Mouse (Mus musculus): Measurements from ENCODE around the gene Dock4.

Dock4 gene

DNA sequence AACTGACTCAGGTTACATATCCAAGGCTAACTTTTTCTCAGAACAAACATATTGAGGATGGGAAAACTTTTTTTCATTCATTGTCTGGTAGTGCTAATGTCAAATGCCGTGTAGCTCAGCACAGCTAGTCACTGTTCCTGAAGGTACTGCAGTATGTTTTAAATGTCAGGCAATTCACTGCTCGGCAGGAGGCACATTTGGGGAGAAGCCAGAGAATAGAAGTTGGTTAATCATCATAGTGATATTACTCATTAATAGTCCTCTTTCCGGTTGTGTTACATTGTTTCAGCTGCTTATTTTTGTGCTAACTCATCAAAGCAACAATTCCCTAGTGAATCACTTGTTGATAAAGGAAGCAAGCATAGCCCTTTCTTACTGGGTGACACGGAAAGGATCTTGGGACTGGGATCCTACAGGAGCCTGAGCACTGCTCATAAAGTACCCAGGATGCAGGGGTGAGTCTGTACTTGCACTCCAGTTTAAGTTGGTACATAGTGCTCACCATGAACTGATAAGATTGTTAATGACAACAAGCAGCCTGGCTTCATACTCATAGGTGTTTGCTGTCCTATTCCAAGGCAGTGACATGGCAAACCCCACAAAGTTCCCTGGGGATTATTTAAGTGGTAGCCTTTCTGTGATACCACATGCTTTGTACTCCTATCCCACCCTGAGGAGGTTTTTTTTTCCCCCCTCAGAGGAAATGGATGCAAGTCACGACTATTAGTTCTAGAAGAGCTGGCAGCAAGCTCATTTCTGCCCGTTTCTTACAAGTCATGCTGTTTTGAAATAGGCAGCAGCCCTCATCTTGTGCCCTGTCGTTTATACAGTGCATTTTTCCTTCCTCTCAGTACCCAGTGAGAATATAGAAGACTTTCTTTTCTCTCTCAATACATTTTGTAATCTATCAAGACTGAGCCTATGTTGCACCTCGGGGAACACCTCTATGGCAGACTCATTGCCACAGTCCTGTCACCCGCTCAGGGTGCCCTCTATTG lies 123.5 kb downstream of the Dock4 start:
- DNase-seq (ENCODE audit: low spot score) = no peak

DNA sequence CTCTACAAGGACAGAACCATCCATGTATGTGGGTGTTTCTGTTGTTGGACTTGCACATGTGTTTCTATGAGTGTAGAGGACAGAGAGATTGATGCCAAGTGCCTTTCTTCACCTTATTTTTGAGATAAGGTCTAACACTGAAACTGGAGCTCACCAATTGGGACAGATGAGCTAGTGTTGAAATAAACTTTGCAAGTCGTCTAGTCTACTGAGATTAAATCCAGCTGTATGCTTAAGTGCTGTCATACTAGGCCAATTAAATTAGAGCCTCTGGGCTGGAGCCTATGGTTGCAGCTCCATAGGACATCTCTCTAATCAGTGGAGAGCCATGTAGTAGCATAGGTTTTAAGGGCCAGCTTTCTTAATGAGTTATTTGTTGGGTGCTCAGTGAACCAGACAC lies 124.5 kb downstream of the Dock4 start:
- no peak for DNase-seq (ENCODE audit: low spot score)

DNA sequence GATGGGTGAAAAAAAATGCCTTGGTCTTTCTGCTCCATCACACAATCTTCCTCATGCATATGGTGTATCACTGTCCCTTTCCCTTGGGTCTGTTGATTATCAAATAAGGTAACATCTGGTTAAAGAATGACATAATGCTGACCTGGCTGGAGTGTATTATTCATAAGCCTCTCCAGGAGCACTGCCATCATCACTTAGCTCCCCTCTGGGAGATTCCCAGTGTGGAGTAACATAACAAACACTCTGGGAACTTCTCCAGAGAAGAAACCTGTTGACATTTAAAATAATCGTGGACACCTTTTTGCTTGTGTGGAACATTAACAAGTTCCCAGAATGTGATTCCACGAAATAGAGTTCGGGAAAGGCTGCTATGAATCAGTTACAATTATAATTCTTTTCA lies 128.3 kb downstream of the Dock4 start:
- no peak for DNase-seq (ENCODE audit: low spot score)

DNA sequence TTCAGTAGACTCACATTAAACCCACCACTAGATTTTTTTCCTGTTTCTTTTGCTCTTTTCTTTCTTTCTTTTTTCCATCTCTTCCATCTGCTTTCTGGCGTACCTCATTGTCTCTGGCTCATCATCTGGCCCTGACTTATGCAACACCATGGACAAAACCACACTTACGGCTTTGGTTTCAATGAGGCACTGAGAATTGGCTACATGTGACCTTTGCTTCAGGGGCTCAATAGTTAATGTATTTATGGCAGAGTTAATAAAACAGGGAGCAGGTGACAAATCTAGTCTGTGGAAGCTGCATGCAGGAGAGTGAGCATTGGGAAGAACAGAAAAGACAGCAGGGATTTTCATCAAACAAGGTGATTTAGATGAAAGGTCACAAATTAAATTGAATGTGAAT lies 131.0 kb downstream of the Dock4 start:
- DNase-seq (ENCODE audit: low spot score) = no peak

DNA sequence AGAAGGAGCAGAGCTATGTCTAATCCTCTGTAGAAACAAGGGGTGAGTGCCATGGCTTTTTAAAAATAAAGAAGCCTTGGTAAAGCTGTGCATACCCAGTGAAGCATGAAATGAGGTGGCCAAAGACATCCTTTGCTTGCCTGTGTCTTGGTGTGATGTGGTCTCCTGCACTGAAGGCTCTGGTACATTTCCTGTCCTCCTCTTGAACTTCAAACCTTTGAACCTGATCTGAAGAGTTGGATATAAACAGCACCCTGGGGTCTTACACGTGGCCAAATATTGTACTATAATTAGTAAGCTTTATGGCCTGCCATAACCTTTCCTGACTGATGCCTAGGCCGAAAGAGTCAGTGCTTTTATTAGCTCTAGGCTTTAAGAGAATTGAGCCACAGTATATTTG lies 134.6 kb downstream of the Dock4 start:
- peak; percentile 11 for DNase-seq (ENCODE audit: low spot score)

DNA sequence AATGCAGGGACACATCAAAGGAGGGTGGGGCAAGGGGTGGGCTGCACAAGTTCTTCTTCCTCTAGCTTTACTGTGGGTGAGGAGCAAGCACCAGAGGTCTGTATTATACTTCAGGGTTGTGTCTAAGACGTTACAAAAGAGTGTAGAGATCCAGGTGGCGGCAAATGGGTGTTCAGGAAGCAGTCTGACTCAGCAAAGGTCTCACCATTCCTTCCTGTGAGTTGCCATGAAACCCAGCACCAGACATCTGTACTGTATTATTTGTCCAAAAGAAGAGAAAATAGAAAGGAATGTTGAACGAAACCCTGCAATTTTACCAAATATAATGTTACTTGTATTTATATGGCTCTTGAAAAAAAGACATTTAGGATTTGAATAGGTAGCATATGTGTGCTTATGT lies 135.3 kb downstream of the Dock4 start:
- no peak for DNase-seq (ENCODE audit: low spot score)

DNA sequence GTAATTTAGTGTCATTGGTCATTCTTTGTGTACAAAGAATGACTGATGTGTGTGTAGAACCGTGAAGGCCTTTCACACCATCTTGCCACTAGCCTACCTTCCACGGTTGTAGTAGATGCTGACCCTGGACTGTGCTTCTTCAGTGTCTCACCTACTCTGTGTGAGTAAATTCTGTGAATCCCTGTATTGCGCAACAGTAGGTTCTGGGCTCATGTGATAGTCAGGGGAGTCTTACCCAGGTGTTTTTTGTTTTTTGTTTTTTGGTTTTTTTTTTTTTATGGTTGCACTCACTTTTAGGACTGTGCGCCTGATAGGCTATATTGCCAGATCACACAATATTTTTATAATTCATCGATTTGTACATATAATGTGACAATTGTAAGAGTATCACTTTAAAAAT lies 136.3 kb downstream of the Dock4 start:
- DNase-seq (ENCODE audit: low spot score) = no peak

DNA sequence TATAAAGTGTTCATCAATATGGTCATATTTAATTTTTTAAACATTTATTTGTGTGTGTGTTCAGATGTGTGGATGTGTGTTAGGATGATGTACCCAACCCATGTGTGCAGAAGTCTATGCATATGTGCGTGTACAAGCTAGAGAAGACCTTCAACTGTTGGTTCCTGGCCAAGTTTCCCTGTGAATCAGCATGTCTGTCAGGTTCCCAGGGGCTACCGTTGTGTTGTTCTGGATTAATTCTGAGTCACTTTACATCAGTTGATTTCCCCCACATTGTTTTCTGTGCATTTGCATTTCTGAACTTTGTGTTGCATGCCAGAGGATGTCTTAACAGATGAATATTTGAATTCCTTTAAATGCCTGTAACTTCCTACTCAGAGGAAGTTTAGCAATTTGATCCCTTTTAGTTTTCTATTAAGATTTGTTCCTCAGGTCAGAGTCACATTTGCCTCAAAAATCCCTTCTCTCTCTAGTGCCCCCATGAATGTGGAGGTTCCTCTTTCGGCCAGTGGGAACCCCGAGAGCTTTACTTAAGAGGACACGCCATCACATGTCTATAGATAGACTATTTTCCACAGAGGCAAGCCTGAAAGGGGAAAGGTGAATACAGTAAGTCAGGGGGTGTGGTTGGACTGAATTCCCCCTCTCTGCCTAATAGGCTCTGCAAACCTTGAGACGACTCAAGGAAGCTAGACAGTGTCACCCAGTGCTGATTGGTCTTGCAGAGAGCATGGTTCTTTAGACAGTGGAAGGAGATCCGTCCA lies 139.0 kb downstream of the Dock4 start:
- no peak for DNase-seq (ENCODE audit: low spot score)

DNA sequence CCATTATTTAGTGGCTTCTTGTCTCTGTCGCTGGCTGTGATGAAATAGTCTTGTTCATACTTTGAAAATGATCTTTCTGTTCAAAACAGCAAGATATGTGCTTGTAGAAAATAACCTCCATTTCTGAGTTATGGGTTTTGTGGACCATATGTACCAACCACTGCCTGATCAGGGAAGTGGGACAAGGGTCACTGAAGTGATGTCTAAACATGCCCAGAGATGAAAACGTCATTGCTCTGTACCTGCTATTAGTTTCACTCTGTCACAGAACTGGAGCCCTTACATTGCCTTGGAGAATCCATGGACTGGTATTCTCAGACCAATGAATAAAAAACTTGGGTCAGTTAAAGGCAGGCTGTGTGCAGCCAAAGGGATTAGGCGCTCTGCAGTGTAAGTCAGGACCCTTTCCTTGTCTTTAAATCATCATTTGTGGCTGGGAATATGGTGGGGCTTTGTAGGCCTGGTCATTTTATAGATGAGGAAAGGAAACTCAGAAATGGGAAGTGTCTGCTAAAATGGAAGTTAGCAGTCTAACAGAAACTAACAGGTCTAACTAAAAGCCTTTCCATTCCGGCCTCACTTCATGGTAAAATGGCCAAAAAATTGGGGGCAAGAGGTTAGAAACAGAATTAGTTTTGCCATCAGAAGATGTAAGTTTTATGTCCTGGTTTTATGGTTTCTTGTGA lies 139.8 kb downstream of the Dock4 start:
- no peak for DNase-seq (ENCODE audit: low spot score)

DNA sequence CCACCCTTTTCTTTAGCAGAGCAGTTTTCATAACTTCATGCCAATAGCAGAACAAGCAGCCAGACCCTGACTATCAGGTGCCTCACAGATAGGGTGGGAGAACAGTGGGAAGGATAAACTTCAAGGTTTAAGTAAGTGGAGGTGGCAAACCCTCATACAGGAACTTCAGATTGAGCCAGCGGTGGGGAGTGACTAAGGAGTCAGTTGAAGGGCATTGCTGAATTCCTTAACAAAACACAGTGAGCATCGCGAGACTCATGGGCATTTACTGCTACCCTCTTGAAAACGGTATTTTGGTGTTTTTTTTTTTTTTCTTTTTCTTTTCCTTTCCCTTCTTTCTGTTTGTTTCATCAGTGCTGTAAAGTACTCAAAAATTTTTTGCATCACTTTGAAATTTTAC lies 148.4 kb downstream of the Dock4 start:
- no peak for DNase-seq (ENCODE audit: low spot score)

DNA sequence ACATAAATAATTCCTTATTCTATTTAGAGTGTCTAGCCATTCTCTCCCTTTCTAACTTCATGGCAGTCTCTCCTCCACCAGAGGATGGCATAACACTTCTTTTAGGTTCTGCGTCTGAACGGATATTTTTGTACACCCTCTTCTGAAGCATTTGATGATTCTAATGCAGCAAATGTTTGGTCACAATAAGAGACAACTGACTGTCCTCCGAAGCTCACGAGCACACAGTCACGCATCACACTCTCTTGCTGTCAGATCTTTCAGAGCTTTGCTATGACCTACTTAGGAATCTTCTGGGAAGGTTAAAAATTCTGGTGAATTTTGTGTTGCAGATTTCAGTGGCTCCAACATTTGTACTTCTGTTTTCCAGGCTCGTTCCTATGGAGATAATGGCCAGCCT lies 149.7 kb downstream of the Dock4 start:
- DNase-seq (ENCODE audit: low spot score) = no peak

DNA sequence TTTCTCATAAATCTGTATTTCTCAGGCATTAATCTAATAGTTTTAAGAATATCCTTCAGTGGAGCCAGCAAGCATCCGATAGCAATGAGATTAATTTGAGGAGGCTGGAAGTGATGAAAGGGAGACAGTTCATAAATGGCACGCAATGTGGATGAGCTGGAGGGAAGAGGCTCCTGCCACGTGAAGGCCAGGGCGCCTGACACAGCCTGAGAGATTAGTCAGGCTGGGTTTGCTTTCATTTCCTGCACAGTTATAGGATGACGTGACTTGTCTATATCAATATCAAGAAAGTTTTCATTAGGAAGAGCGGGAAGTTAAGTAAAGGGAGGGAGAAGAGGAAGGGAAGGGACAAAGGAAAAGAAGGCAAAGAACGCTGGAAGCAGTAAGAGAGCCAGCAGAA lies 150.3 kb downstream of the Dock4 start:
- DNase-seq (ENCODE audit: low spot score) = no peak

DNA sequence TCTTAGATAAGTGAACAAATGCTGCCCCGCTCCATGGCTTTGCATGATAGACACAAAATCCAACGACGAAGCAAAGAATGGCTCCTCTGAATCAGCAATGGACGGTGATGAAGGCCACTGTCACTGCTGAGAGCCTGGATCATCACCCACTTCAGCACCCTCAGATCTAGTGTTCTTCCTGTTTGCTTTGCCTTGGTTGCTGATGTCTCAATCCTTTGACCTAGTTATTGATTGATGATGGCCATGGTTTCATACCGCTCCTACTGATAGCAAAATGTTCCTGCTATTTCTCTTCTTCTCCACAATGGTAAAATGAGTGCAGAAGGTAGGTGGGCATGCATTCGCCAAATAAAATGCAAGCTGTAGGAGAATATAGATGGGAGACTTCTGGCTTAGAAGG lies 150.7 kb downstream of the Dock4 start:
- DNase-seq (ENCODE audit: low spot score) = no peak

DNA sequence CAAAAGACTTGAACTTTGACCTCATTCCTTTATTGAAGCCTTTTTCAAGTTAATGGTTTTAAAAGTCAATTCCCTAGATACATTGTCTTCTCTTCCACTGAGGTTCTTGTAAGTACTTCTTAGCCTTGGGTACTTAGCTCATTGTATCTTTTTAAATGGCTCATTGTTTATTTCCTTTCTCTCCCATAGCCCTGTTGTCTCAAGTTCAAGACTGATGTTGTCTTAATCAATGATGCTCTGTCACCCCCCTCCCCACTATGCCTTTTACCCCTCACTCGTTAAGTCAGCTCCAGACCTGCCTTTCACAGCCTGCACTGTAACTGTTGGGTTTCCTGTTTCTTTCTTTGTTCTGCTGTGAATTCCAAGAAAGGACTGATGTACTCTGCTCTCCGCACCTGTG lies 154.2 kb downstream of the Dock4 start:
- no peak for DNase-seq (ENCODE audit: low spot score)

DNA sequence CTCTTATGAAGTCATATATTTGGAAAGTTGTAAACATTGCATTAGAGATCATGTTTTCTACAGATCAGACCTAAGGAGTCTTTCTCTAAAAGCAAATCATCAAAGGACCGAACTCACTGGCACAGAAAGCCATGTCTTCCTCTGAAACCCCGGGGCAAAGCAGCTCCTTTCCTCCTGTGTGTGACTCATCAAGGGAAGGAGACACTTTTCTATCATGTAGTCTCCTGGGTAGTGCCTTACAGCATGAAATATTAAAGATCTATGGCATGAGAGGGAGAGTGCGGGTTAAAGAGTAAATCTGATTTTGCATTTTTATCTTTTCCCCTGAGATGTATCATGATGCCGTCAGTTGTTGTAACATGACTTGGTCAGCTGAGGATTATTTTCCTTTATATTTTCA lies 159.8 kb downstream of the Dock4 start:
- DNase-seq (ENCODE audit: low spot score) = no peak

DNA sequence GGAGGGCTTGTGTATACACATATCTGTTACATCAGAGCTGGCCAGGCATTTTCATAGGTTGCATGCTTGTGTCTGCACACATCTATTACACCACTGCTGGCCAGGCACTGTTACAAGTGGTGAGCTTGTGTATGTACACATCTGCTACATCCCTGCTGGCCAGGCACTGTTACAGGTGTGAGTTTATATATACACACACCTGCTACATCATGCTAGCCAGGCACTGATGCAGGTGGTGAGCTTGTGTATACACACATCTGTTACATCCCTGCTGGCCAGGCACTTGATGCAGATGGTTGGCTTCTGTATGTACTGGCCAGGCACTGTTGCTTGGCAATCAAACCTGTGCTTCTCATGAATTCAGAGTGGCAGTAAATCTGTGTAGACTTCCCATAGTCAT lies 177.2 kb downstream of the Dock4 start:
- DNase-seq (ENCODE audit: low spot score) = no peak

DNA sequence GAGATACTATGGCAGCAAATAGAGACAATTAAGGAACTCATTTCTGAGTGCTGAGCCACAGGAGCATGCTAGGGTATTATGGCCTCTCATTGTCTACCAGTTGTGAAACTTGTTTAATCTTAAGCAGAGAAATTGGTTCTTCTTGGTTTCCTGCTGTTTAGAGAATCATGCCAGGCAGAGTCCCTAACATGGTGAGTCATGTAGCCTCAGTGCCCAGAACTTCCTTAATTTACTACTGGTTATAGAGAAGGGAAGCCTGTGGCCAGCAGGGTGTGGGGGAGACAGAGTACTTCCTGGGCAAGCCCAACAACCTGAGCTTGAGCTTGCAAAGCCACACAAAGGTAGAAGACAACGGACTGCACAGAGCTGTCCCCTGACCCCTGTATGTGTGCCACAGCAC lies 180.8 kb downstream of the Dock4 start:
- no peak for DNase-seq (ENCODE audit: low spot score)

DNA sequence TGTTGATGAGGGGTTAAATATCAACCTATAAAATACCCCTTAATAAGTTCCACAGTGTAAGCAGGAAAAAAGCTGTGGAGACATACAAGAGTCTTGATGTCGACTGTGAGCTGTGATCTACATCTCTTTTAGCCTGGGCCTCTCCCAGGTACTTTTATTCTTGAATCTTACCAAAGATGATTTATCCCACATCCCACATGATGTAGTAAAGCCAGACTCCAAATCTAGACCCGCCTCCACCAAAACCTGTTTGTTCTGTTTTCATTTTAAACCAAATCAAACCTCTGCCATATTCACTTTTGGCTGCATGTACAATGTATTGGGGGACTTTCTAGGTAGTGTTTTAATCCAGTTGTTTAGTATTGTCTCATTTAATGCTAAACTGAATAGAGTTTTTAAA lies 187.5 kb downstream of the Dock4 start:
- DNase-seq (ENCODE audit: low spot score) = no peak

DNA sequence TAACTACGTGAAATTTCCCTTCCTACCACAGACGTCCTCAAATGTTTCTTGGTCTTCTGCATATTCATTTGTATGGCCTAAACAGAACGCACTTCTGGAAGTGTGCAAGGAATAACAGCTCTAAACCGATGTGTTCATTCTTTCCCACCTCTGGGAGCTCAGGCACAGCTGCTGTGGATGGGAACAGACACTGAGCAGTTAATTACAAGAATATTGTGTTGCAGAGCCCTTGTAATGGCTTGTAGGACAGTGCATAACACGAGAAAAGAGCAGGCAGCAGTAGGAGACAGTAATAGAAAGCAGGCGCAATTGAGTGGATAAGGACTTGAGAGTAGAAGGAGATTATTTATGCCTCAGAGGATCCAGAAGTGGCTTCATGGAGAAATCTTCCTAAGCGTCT lies 188.4 kb downstream of the Dock4 start:
- no peak for DNase-seq (ENCODE audit: low spot score)

DNA sequence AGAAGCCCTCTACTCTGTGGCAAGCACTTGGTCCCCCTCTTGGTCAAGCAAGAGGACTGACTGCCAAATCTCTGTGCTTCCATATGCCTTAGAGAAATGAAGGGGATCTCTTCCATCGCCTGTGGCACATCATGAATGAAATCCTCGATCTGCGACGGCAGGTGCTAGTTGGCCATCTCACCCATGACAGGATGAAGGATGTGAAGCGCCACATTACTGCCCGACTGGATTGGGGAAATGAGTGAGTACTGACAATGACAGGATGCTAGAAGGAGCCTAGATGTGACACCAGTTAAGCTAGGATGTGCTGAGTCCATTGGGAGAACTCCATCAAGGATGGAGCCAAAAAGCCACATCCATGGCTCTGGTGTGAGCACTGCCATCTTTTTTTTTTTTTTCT lies 190.2 kb downstream of the Dock4 start:
- no peak for DNase-seq (ENCODE audit: low spot score)

DNA sequence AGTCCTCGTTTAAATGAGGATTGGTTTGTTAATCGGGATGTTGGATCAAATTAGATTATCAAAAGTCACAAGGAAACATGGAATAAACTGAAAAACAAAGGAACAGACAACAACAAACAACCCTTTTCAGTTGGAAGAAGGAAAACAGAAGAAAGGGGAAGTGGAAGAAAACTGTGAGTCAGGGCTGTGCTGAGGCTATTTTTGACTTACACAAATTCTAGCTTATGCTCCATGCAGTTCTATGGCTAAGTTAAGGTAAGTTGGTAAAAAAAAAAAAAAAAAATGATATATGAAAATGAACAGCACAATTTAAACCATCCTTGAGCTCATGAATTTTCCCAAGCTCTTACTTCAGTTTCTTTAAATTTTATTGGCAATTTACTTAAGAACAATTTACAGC lies 191.7 kb downstream of the Dock4 start:
- DNase-seq (ENCODE audit: low spot score) = no peak

DNA sequence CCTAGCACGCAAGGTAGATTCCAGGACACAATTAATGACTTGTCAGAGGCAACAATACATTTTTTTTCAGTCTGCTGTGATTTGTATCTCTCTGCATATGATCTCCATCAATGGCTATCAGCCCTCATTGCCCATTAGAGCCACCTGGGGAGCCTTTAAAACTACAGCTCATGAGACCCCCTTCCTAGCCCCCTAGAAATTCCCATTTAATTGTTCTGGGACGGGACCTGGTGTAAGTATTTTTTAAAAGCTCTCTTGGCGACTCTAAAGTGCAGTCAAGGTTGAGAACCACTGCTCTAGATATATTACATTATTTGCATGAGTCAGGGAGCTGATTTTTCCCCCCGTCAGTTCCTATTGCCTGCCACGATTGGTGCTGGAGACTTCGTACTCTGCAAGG lies 200.1 kb downstream of the Dock4 start:
- DNase-seq (ENCODE audit: low spot score) = no peak

DNA sequence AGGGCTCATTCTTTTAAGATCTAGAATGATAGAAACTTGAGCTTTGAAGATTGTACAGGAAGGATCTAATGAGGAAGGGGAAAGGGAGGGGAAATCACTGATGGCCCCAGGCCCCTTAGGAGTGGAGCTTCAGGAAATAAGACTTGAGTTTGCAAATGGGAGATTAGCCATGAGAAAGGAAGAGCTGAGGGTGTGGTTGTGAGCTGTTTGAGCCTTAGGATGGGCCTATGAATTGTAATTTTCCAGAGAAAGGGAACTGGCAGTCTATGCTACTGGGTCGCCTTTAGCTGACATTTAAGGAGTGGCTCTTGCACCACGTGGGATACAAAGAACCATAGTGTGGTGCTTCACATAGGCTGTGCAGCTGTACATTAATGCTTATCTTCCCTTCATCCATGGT lies 208.6 kb downstream of the Dock4 start:
- DNase-seq (ENCODE audit: low spot score) = no peak

Measured in embryo, embryonic 10 days (tissue).